Mouse (Mus musculus) 416B (cell line): Measurements from ENCODE around the gene Ampd1.

Experiments
- DNase-seq: peaks from one replicate; pipeline ENCODE4 v3.0.0; 2011; ENCODE audit warnings: low read depth

Ampd1 gene

GRCm38 (mm10) chr3:103073771-103074170 lies at the start of gene Ampd1:
Gene Ampd1, plus strand, starts transcription at chr3:103074014.
- DNase-seq = no peak

DNA sequence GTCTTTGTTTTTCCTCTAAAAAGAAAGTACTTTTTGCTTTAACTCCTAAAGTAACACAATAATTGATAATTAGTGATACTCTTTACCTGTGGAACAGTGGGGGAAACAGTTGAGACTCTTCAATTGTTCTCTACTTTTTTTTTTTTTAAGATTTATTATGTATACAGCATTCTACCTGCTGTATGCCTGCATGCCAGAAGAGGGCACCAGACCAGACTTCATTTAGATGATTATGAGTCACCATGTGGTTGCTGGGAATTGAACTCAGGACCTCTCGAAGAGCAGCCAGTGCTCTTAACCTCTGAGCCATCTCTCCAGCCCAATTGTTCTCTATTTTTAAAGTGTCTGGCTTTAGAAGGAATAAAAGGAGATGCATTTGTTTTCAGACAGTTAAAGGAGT lies 47.6 kb upstream of the Ampd1 start:
- DNase-seq = peak; percentile 54

- DNase-seq = no peak
These were observed 33.5 kb upstream of the Ampd1 start for GRCm38 (mm10) chr3:103040285-103040684.

- no peak for DNase-seq
These were observed 32.9 kb upstream of the Ampd1 start for GRCm38 (mm10) chr3:103040861-103041379.

DNA sequence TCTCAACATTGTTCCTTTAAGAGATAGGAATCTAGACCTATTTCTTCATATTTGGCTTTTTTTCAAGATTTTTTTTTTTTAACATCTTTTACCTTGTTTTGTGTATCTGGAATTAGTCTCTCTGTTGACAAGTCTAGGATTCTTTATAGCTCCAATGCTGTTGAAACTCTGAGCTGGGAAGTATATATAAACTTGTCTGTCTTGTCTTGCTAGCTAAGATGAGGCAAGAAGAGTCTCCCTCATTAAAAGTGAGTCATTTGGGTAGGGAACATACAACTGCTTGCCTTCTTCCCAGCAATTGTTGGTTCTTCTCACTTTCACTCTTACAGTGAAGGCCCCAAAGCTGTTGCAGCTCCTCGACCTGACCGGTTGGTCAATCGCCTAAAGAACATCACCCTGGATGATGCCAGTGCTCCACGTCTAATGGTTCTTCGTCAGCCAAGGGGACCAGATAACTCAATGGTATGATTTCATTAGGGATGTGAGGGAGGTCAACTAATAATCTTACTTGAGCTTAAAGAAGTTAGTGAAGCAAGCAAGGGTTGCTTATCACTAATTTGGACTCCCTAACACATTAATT lies 17.7 kb upstream of the Ampd1 start:
- DNase-seq = no peak

- no peak for DNase-seq
These were observed 16.1 kb upstream of the Ampd1 start for GRCm38 (mm10) chr3:103057752-103058151.

- peak; percentile 94 for DNase-seq
These were observed 15.3 kb upstream of the Ampd1 start, which contains the start of gene Nras for GRCm38 (mm10) chr3:103058207-103059157. Gene Nras, plus strand, starts transcription at chr3:103058285.

DNA sequence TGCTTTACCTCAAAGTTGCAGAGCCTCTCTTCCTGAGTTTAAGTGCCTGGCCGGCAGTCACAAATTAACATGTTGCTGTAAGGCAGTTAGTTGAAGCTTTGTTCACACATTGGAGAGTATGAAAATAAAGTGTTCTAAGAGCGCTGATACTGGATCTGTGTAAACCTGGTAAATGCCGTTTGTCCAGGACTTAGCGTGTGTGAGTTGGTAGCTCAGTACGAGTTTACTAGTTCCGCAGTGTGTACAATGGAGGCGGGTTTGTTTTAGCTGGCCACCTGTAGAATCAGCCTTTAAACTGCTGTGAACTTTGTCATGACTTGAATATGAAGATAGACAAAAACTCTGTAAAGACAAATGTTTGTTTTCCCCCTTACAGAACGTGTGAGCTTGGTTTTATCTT lies 6.9 kb upstream of the Ampd1 start:
- DNase-seq = no peak

GRCm38 (mm10) chr3:103068971-103069370 lies 4.8 kb upstream of the Ampd1 start:
- DNase-seq = peak; percentile 39

GRCm38 (mm10) chr3:103075871-103076270 lies 2.1 kb downstream of the Ampd1 start:
- no peak for DNase-seq

GRCm38 (mm10) chr3:103076476-103076875 lies 2.7 kb downstream of the Ampd1 start:
- no peak for DNase-seq

DNA sequence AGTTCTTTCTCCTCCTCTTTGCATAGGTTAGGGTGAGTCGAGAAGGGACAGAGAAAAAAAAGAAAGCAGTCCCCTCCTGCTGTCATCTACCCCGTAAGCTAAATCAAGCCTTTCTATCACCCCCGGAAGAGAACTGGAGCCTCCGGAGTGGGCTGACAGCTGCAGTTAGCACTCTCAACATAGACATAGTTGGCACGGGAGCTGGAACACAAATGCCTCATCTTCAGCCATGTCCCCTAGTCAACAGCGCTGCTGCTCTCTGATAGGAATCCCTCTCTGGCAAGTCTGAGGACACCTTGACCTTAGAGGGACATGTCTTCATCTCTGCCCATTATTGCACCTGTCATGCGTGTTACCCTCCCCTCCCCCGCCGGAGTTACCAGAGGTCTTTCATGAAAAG lies 5.5 kb downstream of the Ampd1 start:
- no peak for DNase-seq

DNA sequence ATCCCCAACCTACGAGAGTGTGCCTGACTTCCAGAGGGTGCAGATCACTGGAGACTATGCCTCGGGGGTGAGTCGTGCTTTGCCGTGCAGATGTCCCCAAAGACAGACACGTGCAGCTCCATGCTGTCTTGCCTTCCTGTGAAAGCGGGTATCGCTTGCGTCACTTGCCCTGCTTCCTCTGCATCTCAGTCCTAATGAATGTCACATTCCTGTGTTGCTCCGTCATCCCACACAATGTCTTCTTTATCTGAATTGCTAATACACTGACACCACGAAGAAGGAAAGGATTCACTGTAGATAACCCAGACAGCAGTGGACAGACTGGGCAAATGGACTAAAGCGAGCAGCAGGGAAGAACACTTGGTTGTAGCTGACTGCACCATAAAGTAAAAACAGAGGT lies 7.2 kb downstream of the Ampd1 start:
- no peak for DNase-seq

GRCm38 (mm10) chr3:103081861-103082453 lies 8.1 kb downstream of the Ampd1 start:
- no peak for DNase-seq

DNA sequence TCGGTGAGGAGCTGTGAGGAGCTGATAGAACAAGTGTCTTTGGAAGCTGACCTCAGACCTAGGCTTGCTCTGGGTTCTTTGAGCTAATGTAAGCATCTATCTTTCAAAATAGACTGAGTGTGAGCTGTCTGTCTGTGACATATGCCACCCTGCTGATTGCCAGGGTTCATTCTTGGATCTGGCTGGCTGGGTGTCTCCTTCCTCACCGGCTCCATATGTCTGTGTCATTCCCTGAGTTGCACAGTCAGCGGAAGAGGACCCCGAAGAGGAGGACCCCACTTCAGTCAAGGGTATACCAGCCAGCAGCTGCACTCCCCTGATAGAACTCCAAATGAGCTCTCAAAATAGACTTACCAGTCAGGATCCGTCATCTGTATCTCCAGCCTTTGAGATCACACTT lies 8.9 kb downstream of the Ampd1 start:
- no peak for DNase-seq

- no peak for DNase-seq
These were observed 12.2 kb downstream of the Ampd1 start for GRCm38 (mm10) chr3:103085986-103086385.

- DNase-seq = no peak
These were observed 17.9 kb downstream of the Ampd1 start for GRCm38 (mm10) chr3:103091753-103092152.

DNA sequence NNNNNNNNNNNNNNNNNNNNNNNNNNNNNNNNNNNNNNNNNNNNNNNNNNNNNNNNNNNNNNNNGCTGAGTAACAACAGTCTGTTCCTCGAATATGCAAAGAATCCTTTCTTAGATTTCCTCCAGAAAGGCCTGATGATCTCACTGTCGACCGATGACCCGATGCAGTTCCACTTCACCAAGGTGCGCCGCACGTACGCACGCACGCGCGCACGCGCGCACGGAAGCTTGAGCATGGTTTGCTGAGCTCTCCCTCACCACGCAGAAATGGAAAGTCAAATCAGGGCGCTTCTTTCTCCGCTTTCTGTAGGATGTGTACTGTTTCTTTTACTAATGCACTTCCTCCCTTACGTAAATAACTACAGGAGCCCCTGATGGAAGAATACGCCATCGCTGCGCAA lies 24.8 kb downstream of the Ampd1 start:
- no peak for DNase-seq

- DNase-seq = peak; percentile 42
These were observed 25.9 kb downstream of the Ampd1 start for GRCm38 (mm10) chr3:103099667-103100066.

DNA sequence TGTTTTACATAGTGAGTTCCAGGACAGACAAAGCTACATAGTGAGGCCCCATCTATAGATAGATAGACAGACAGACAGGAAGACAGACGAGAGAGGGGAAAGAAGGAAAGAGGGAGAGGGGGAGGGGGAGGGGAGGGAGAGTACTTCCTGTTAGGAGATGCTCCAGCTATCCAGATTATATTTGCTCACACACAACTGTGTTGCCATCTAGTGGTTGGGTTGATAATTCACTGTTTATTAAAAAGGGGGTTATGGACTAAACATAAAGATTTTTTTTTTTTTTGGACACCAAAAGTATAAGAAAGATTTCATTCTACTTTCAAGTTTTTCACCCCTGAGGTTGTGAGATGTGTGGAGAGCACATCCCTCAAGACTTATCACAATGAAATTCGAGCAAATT lies 26.9 kb downstream of the Ampd1 start:
- DNase-seq = peak; percentile 49

DNA sequence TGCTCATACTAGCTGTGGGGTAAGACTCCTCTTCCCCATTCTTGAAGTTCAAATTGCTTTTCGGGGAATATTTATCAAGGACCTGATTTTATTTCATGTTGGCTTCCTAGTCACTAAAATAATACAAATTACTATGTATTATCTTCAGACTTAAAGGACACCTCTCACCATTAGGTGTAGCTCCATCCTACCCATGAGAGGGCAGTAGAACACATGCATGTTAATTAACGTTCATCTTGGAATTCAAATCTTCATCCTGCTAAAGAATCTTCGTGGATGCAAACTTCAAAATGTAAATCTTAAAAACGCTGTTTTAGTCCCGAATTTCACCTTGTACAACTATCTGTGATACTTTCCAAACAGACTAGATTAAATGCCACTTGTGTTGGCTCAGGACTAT lies 27.4 kb downstream of the Ampd1 start:
- peak; percentile 16 for DNase-seq

GRCm38 (mm10) chr3:103101909-103102308 lies 28.1 kb downstream of the Ampd1 start:
- DNase-seq = no peak
